Mouse (Mus musculus): ENCODE data around the gene Maml1.

The Maml1 gene

GRCm38 (mm10) chr11:50240235-50240911 is 51.7 kb downstream of the Maml1 start:
- DNase-seq (ENCODE audit: low read depth, low spot score) = no peak

GRCm38 (mm10) chr11:50238821-50239791 is 53.0 kb downstream of the Maml1 start:
- DNase-seq (ENCODE audit: low read depth, low spot score) = no peak

DNA sequence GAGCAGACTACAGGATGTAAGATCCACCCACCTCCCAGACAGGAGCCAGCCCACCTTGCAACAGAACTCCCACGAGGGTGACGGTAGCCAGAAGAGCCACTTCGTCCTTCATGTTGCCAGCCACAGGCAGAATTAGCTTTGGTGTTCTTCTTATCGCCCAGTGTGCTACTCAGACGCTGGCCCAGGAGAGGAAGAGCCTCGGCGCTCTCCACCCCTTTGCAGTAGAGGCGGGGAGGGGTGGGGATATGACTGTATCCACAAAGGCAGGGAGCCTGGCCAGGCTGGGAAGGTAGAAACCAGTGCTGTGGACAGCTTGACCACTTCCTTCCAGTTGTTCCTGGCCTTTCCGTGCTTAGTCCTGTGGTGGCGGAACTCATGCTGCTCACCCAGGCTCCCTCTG is 53.8 kb downstream of the Maml1 start, which contains the start of gene Ltc4s:
Ltc4s (minus strand) TSS at position 293 of the 400 bp plus-strand sequence.
- DNase-seq (ENCODE audit: low read depth, low spot score) = no peak

GRCm38 (mm10) chr11:50236937-50237835 is 54.9 kb downstream of the Maml1 start:
- no peak for DNase-seq (ENCODE audit: low read depth, low spot score)

DNA sequence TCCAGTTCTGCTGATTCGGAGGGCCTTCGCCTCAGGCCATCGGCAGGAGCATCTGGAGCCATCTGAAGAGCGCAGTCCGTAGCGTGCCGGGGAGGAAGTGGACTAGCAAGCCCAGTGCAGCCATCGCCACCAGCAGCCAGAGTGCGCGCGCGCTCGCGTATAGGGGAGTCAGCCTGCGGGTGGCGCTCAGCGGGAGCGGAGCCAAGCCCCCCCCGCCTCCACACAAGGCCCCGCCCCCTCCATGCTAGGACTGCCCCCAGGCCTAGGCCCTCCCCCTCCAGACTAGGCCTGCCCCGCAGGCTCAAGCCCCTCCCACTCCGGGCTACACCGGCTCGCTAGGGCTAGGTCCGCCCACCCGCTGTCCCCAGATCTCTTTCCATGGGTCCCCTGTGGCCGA is 55.6 kb downstream of the Maml1 start:
- DNase-seq (ENCODE audit: low read depth, low spot score) = peak; percentile 79

DNA sequence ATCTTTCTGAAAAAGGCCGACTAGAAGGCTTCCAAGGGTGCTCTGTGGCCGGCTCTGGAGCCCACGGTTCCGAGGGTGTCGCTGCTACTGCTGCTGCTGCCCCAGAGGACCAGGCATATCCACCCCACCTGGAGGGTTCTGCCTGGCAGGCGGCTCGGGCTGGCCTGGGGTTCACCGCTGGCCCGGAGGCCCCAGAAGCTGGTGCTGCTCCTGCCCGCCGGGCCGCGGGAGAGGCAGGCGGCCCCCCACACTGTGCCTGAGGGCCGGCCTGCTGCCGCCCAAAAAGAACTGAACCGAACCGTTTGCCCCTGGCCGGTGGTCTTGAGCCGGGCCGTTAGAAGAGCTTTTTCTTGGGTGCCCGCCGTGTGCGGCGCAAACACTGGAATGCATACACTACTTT is 57.5 kb downstream of the Maml1 start:
- DNase-seq (ENCODE audit: low read depth, low spot score) = no peak

DNA sequence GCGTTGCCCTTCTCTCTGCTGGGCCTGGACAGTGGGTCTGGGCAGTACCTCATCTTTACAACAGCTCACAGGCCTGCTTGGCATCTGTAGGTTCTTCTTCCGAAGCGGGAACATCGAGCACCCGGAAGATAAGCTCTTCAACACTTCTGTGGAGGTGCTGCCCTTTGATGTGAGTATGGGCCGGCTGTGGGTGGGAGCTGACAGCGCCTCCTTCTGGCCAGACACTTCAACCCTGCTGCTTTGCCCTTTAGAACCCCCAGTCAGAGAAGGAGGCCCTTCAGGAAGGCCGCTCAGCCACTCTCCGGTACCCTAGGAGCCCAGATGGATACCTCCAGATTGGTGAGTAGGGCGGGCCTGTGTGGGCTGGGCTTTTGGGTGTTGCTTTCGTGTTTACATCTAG is 58.1 kb downstream of the Maml1 start:
- no peak for DNase-seq (ENCODE audit: low read depth, low spot score)

DNA sequence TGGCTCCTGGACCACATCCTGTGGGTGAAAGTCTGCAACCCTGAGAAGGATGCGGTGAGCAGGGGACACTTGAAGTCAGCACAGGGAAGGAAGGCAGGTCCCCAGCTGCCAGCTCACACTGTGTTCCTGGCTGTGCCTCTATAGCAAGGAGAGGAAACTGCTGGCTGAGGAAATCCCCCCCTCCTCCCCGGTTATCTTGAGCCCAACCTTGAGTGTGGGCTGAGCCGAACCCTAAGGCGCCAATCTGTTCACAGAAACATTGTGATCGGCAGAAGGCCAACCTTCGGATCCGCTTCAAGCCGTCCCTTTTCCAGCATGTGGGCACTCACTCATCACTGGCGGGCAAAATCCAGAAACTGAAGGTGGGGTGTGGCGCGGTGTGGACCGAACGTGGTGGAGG is 59.1 kb downstream of the Maml1 start:
- DNase-seq (ENCODE audit: low read depth, low spot score) = no peak

DNA sequence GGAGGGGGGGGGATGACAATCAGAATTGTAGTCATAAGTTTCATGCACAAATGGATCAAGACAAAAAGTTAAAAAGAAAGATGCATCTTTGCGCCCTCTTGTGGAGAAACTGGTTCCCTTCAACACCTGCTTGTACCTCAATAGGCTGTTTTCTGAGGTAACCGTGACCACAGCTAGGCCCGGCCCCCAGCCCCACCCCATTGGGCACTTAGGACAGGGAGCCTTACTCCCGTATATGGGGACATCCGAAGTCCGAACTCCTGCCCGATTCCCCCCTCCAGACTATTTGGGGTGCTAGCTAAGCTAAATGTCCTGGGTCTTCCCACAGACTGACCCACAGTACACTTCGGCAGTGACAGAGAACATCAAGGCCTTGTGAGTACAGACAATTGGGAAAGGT is 60.7 kb downstream of the Maml1 start:
- no peak for DNase-seq (ENCODE audit: low read depth, low spot score)

DNA sequence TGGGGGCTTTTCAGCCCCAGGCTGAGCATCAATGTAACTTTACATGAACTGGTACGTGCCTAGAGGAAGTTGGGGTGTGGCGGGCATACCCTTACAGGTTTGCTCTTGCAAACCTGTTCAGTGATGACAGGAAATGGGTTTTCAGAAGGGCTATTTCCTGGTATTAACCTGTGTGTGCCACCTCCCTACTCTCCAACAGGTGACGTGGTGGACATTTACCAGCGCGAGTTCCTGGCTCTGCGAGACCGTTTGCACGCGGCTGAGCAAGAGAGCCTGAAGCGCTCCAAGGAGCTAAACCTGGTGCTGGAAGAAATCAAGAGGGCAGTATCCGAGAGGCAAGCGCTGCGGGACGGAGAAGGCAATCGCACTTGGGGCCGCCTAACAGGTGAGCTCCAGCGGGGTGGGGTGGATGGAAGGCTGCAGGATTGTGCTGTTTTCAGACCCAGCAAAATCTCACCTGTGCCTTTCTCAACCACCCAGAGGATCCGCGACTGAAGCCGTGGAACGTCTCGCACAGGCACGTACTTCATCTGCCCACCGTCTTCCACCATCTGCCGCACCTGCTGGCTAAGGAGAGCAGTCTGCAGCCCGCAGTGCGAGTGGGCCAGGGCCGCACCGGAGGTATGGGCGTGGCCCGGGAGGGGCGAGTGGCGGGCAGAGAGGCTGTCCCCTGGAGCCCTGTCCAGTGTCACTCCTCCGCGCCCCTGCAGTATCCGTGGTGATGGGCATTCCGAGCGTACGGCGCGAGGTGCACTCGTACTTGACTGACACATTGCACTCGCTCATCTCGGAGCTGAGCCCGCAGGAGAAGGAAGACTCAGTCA is 61.4 kb downstream of the Maml1 start:
- DNase-seq (ENCODE audit: low read depth, low spot score) = no peak

GRCm38 (mm10) chr11:50229252-50229910 is 62.7 kb downstream of the Maml1 start:
- no peak for DNase-seq (ENCODE audit: low read depth, low spot score)

DNA sequence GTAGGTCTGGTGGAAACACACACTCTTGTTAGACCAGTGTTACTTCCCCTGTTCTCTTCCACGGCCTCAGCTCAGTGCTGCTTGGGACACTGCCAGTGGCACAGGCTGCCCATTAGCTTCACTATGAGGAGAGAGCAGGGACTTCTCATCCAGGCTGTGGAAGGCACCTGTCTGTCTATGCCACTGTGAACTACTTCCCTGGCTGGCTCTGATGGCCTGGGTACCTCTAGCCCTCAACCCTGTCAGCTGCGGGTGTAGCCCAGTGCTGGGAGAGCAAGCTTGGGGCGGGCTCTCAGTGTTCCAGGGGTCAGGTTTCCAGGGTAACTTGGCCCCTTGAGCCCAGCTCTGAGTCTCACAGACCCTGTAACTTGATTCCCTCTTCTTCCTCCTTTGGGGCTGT is 63.3 kb downstream of the Maml1 start:
- no peak for DNase-seq (ENCODE audit: low read depth, low spot score)

DNA sequence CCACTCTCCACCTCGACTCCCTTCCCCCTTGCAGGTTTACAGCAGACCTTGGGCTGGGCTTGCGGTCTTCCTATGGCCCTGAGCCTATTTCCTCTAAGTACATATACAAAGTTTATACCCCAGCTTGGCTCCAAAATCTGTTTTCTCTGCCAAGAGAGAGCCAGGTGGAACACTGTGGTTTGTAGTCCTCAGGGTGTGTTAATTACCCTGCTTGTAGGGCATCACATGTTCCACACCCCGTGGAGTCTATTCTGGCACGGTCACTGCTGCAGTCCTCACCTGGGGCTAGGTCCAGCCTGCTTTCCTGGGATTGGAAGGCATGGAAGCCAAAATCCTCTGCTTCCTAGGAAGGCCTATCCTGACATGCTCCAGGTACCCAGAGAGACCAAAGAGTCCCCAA is 64.4 kb downstream of the Maml1 start:
- DNase-seq (ENCODE audit: low read depth, low spot score) = no peak

GRCm38 (mm10) chr11:50227226-50227625 is 64.9 kb downstream of the Maml1 start:
- DNase-seq (ENCODE audit: low read depth, low spot score) = no peak

- no peak for DNase-seq (ENCODE audit: low read depth, low spot score)
Measured at GRCm38 (mm10) chr11:50226406-50226805, 65.7 kb downstream of the Maml1 start.

DNA sequence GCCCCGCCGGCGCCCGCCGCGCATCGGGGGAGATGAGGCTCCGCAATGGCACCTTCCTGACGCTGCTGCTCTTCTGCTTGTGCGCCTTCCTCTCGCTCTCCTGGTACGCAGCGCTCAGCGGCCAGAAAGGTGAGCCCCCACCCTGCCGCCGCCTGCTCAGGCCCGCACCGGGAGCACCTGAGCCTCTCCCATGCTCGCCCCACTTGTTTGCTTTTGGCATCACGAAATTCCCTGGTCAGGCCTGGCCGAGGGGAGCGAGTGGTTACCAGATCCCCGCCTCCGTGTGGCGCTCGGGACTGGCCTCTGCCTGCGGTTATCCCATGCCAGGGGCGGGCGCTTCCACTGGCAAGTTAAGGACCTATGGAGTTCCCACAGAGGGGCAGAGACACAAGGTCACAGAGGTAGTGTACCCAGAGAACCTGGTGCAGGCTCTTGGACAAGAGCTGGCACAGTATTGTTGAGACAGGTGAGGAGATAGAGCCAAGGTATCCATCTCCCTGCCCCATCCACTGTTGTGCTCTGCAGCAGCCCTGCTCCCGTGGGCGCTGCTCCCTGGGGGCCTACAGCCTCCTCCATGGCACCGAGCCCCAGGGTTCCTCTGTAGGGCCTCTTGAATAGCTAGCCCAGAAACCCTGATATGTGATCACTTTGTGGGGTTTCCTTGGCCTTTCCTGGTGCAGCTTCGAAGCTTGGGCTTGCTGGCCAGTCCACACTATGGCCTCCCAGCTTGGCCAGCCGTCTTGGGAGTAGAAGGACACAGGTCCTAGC is 66.3 kb downstream of the Maml1 start:
- no peak for DNase-seq (ENCODE audit: low read depth, low spot score)

- DNase-seq (ENCODE audit: low read depth, low spot score) = peak; percentile 57
Measured at GRCm38 (mm10) chr11:50224671-50225530, 67.2 kb downstream of the Maml1 start.

- no peak for DNase-seq (ENCODE audit: low read depth, low spot score)
Measured at GRCm38 (mm10) chr11:50223783-50224662, 68.1 kb downstream of the Maml1 start.

Data from retina, postnatal 7 days (tissue).